In the genomic region with DNA sequence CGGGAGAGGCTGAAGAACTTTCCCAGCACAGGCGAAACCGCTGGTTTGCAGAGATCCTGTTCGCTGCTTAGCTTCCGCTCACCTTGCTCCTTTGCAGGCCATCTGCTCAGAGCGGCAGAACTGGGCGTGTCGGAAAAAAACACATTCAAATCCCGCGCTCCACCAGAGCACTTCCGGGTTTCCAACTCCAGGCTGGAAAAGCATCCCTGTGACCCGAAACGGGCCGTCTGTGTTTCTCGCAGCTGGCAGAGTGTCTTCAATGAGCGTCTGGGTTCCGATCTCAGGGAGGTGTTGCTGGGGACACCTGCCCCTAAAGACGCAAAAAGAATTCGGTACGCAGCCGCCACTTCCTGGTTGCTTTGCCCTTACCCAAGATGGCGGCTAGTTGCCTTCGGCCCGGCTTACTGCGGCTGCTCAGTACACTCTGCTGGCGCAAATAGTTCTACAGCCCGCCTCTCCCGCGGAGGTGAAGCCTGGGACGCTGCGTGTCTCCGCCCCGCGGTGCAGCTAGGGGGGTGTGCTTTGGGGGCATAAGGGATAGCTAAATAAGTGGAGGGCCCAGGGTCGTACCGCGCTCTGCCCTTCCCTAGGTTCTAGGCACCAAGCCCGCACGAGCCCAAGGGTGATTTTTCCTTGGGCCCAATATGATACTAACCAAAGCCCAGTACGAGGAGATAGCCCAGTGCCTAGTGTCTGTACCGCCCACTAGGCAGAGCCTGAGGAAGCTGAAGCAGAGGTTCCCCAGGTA, we compare ENCODE assay signal across 8 mouse cellular contexts. TPM values are rescaled to one million over a fixed set of nuclear protein-coding genes. Genes with fewer than 3 reads are reported as not detected.
DNase-seq lines count a peak whose midpoint lies in the region; ATAC-seq and TF ChIP-seq lines count a peak whose summit lies in the region.

A gene (plus strand): TSS at position 476 of the 748 bp plus-strand sequence.

- H3K9ac ChIP-seq in heart, embryonic 12.5 days, result peak within 1 kb of the TSS; percentile 73
- H3K9ac ChIP-seq in kidney, postnatal 0 days (ENCODE audit: low read depth, low read length), result peak within 1 kb of the TSS; percentile 69
- peak within 1 kb of the TSS; percentile 82 for H3K9ac ChIP-seq in liver, embryonic 11.5 days (ENCODE audit: low read depth, low read length)
- H3K9ac ChIP-seq in stomach, embryonic 14.5 days (replicated peaks; ENCODE audit: low read depth, low read length), result peak within 1 kb of the TSS; percentile 57

- peaks cover 8% of the 10 kb centered on the region for H3K79me3 ChIP-seq in C2C12 (ENCODE audit: low read depth)

- peak; percentile 97 for ATAC-seq in heart, embryonic 12.5 days (ENCODE audit: insufficient number of reproducible peaks, low FRiP score)
- peak; percentile 96 for ATAC-seq in kidney, postnatal 0 days (replicated peaks; ENCODE audit: low FRiP score, low read depth)
- peak; percentile 98 for ATAC-seq in liver, embryonic 11.5 days (replicated peaks; ENCODE audit: low FRiP score)
- peak; percentile 97 for ATAC-seq in stomach, embryonic 14.5 days (ENCODE audit: insufficient number of reproducible peaks, insufficient read depth, low FRiP score, low read depth)

- H3ac ChIP-seq in C2C12 (ENCODE audit: control insufficient read depth, insufficient read length, low read depth), result peak within 1 kb of the TSS; percentile 79

- peak; percentile 97 for DNase-seq in brain, embryonic 14.5 days (ENCODE audit: low read depth)
- peak; percentile 95 for DNase-seq in kidney, postnatal 0 days (ENCODE audit: low spot score)
- peak; percentile 88 for DNase-seq in liver, embryonic 11.5 days (ENCODE audit: low spot score)
- DNase-seq in naive thymus-derived CD4-positive, alpha-beta T cell, adult 2 months (ENCODE audit: low read depth), result peak; percentile 95

- H3K27ac ChIP-seq in heart, embryonic 12.5 days (ENCODE audit: poor library complexity, severe bottlenecking), result peak within 1 kb of the TSS; percentile 67
- peak within 1 kb of the TSS; percentile 75 for H3K27ac ChIP-seq in kidney, postnatal 0 days
- H3K27ac ChIP-seq in liver, embryonic 11.5 days (ENCODE audit: low read depth, low read length), result peak within 1 kb of the TSS; percentile 62
- peak within 1 kb of the TSS; percentile 82 for H3K27ac ChIP-seq in stomach, embryonic 14.5 days (ENCODE audit: low read length)

- no peaks in the 10 kb centered on the region for H3K9me3 ChIP-seq in erythroblast, embryonic 14.5 days (ENCODE audit: control insufficient read depth, low read length)
- H3K9me3 ChIP-seq in heart, embryonic 12.5 days (replicated peaks), result no peaks in the 10 kb centered on the region
- no peaks in the 10 kb centered on the region for H3K9me3 ChIP-seq in kidney, postnatal 0 days (replicated peaks; ENCODE audit: low read length)
- no peaks in the 10 kb centered on the region for H3K9me3 ChIP-seq in liver, embryonic 11.5 days (ENCODE audit: control insufficient read depth, low read length)
- H3K9me3 ChIP-seq in stomach, embryonic 14.5 days (ENCODE audit: control insufficient read depth, low read depth, low read length), result no peaks in the 10 kb centered on the region

- H3K4me1 ChIP-seq in erythroblast, embryonic 14.5 days (ENCODE audit: control insufficient read depth), result peaks cover 41% of the 10 kb centered on the region
- peaks cover 24% of the 10 kb centered on the region for H3K4me1 ChIP-seq in heart, embryonic 12.5 days (replicated peaks)
- H3K4me1 ChIP-seq in kidney, postnatal 0 days (replicated peaks; ENCODE audit: insufficient read depth, low read length), result peaks cover 8% of the 10 kb centered on the region; the same call in 1 of the 2 replicates
- peaks cover 8% of the 10 kb centered on the region for H3K4me1 ChIP-seq in liver, embryonic 11.5 days (replicated peaks; ENCODE audit: control insufficient read depth, insufficient read depth, low read length)
- no peaks in the 10 kb centered on the region; the same call in 1 of the 2 replicates for H3K4me1 ChIP-seq in stomach, embryonic 14.5 days (ENCODE audit: control insufficient read depth, insufficient read depth, low read length)

- peaks cover 40% of the 10 kb centered on the region for H3K79me2 ChIP-seq in C2C12 (ENCODE audit: control insufficient read depth, insufficient read depth)

- no peaks in the 10 kb centered on the region for H3K36me3 ChIP-seq in C2C12 (ENCODE audit: control insufficient read depth, insufficient read depth)
- no peaks in the 10 kb centered on the region for H3K36me3 ChIP-seq in erythroblast, embryonic 14.5 days (ENCODE audit: control insufficient read depth)
- H3K36me3 ChIP-seq in heart, embryonic 12.5 days, result no peaks in the 10 kb centered on the region
- H3K36me3 ChIP-seq in kidney, postnatal 0 days (ENCODE audit: insufficient read depth, low read length), result no peaks in the 10 kb centered on the region
- no peaks in the 10 kb centered on the region for H3K36me3 ChIP-seq in liver, embryonic 11.5 days (ENCODE audit: control insufficient read depth, insufficient read depth, low read length)
- no peaks in the 10 kb centered on the region for H3K36me3 ChIP-seq in stomach, embryonic 14.5 days (ENCODE audit: control insufficient read depth, insufficient read depth, low read length)

- under 1% methylated on average over 41 of the region's 41 CpGs for WGBS in heart, embryonic 12.5 days
- WGBS in kidney, postnatal 0 days, result under 1% methylated on average over 41 of the region's 41 CpGs
- WGBS in liver, embryonic 11.5 days, result under 1% methylated on average over 41 of the region's 41 CpGs
- under 1% methylated on average over 41 of the region's 41 CpGs for WGBS in stomach, embryonic 14.5 days

- TF ChIP-seq CTCF in C2C12 (IDR thresholded peaks at IDR 0.05; ENCODE audit: control insufficient read depth, insufficient read depth, insufficient read length), result no peak
- TF ChIP-seq CTCF in brain, embryonic 14.5 days (IDR thresholded peaks at IDR 0.05; ENCODE audit: borderline replicate concordance, extremely low read depth, insufficient read depth, insufficient read length), result 0 out of 2 replicates have a peak, but pooled peaks have one; percentile 10
- peak; percentile 42 for TF ChIP-seq CTCF in kidney, postnatal 0 days (IDR thresholded peaks at IDR 0.05; ENCODE audit: low read depth)

- peak within 1 kb of the TSS; percentile 68 for H3K4me3 ChIP-seq in C2C12 (ENCODE audit: insufficient read depth, poor library complexity, severe bottlenecking)
- peak within 1 kb of the TSS; percentile 72 for H3K4me3 ChIP-seq in erythroblast, embryonic 14.5 days (replicated peaks)
- peak within 1 kb of the TSS; percentile 70 for H3K4me3 ChIP-seq in heart, embryonic 12.5 days
- H3K4me3 ChIP-seq in kidney, postnatal 0 days (replicated peaks; ENCODE audit: low read depth, low read length), result peak within 1 kb of the TSS; percentile 68
- peak within 1 kb of the TSS; percentile 72 for H3K4me3 ChIP-seq in liver, embryonic 11.5 days (ENCODE audit: low read depth, low read length)
- H3K4me3 ChIP-seq in stomach, embryonic 14.5 days (ENCODE audit: low read depth, low read length), result peak within 1 kb of the TSS; percentile 69

- H3K4me2 ChIP-seq in heart, embryonic 12.5 days, result peak within 1 kb of the TSS; percentile 75
- H3K4me2 ChIP-seq in kidney, postnatal 0 days (ENCODE audit: low read length), result peak within 1 kb of the TSS; percentile 64
- H3K4me2 ChIP-seq in liver, embryonic 11.5 days, result peak within 1 kb of the TSS; percentile 78
- peak within 1 kb of the TSS; percentile 60 for H3K4me2 ChIP-seq in stomach, embryonic 14.5 days (replicated peaks; ENCODE audit: low read depth, low read length)

- TF ChIP-seq POLR2A in brain, embryonic 14.5 days (IDR thresholded peaks at IDR 0.05; ENCODE audit: borderline replicate concordance, extremely low read depth, insufficient read depth, insufficient read length, poor library complexity, severe bottlenecking), result peak; percentile 32; the same call in 1 of the 2 replicates

- no peaks in the 10 kb centered on the region for H3K27me3 ChIP-seq in C2C12 (ENCODE audit: control insufficient read depth, insufficient read depth, insufficient read length)
- no peaks in the 10 kb centered on the region for H3K27me3 ChIP-seq in erythroblast, embryonic 14.5 days (ENCODE audit: control insufficient read depth)
- H3K27me3 ChIP-seq in heart, embryonic 12.5 days (replicated peaks), result no peaks in the 10 kb centered on the region
- no peaks in the 10 kb centered on the region for H3K27me3 ChIP-seq in kidney, postnatal 0 days (ENCODE audit: insufficient read depth, low read length)
- no peaks in the 10 kb centered on the region for H3K27me3 ChIP-seq in liver, embryonic 11.5 days (replicated peaks; ENCODE audit: control insufficient read depth, insufficient read depth, low read length)
- no peaks in the 10 kb centered on the region for H3K27me3 ChIP-seq in stomach, embryonic 14.5 days (ENCODE audit: control insufficient read depth, insufficient read depth, low read length)

TF ChIP-seq in C2C12, 6 proteins besides CTCF, POLR2A, EP300 and RAD21:
- TF ChIP-seq USF1 (IDR thresholded peaks at IDR 0.05; ENCODE audit: low read depth) (no peak), MAX (IDR thresholded peaks at IDR 0.05) (peak; percentile 87)
TF ChIP-seq in C2C12: peak in this region for 1.

RNA-seq across cellular contexts. Expression of the gene that starts here (rescaled TPM):
- 4.5 TPM for polyA plus RNA-seq in C2C12 (2012; fragmentation: generic; extraction: Trizol)
- polyA plus RNA-seq in brain, embryonic 14.5 days (2012; rRNA removed), result 14.8 and 14.9 TPM in 2 replicates
- 0.82 and 0.87 TPM in 2 replicates for polyA plus RNA-seq in erythroblast, embryonic 14.5 days (2012)
- 18.4 and 20.6 TPM in 2 replicates for polyA plus RNA-seq in heart, embryonic 12.5 days (2016; fragmentation: Nextera tagmentation; extraction: Ambion mirVana)
- polyA plus RNA-seq in kidney, postnatal 0 days (2015; fragmentation: Nextera tagmentation; extraction: Ambion mirVana), result 8.2 and 8.8 TPM in 2 replicates
- 13.8 and 13.9 TPM in 2 replicates for polyA plus RNA-seq in liver, embryonic 11.5 days (2014; fragmentation: Nextera tagmentation; extraction: Ambion mirVana)
- 11.3 and 13.5 TPM in 2 replicates for polyA plus RNA-seq in stomach, embryonic 14.5 days (2014; fragmentation: Nextera tagmentation; extraction: Ambion mirVana)

Comparison
In these comparisons a context has a peak if more than half of its experiments do, and no peak if none do; other contexts are left out.
1. Peak in every context shown above with its lines: DNase-seq, ATAC-seq, H3K4me3 ChIP-seq and H3K27ac ChIP-seq.